Mouse (Mus musculus) lung, embryonic 15.5 days (tissue): ENCODE measurements around the gene Cox7a2l. TPM values are rescaled to one million over a fixed set of nuclear protein-coding genes. Genes with fewer than 3 reads are reported as not detected.

Experiments used
- ATAC-seq: fragments of 200-750 bp; cut with Nextera tagmentation; 2 replicates; pipeline ENCODE4 v1.8.0; 2017; ENCODE audit warnings: moderate number of reproducible peaks, borderline replicate concordance; ENCODE audit not compliant: low FRiP score, low TSS enrichment; ENCODE audit errors: extremely low read depth
- H3K27ac ChIP-seq: fragments of 300-500 bp; sonication (generic); 2 replicates; pipeline ENCODE4 v1.5.1; 2015; ENCODE audit warnings: moderate library complexity, mild to moderate bottlenecking, inconsistent platforms
- H3K27me3 ChIP-seq: fragments of 300-500 bp; sonication (generic); 2 replicates; pipeline ENCODE4 v1.6.1; 2015; ENCODE audit warnings: inconsistent platforms
- H3K36me3 ChIP-seq: fragments of 300-500 bp; sonication (generic); 2 replicates; pipeline ENCODE4 v1.6.1; 2015; ENCODE audit warnings: inconsistent platforms
- H3K4me1 ChIP-seq: fragments of 300-500 bp; sonication (generic); 2 replicates; pipeline ENCODE4 v1.6.1; 2015; ENCODE audit warnings: inconsistent platforms
- H3K4me2 ChIP-seq: fragments of 300-500 bp; sonication (generic); 2 replicates; pipeline ENCODE4 v1.6.1; 2015; ENCODE audit warnings: inconsistent platforms, mild to moderate bottlenecking, moderate library complexity
- H3K4me3 ChIP-seq: fragments of 300-500 bp; sonication (generic); 2 replicates; pipeline ENCODE4 v1.5.1; 2015; ENCODE audit warnings: mild to moderate bottlenecking, inconsistent platforms
- H3K9ac ChIP-seq: fragments of 300-500 bp; sonication (generic); 2 replicates; pipeline ENCODE4 v1.6.1; 2015; ENCODE audit warnings: inconsistent platforms
- H3K9me3 ChIP-seq: fragments of 300-500 bp; sonication (generic); 2 replicates; pipeline ENCODE4 v1.6.1; 2016; ENCODE audit warnings: inconsistent platforms
- WGBS: fragments of 180-500 bp; shearing (Covaris S2); methylation state at CpG from one replicate; pipeline ENCODE4 v1.1.7; 2015; 5-methylcytosine and 5-hydroxymethylcytosine counted together
- polyA plus RNA-seq: library from polyadenylated mRNA; unstranded; fragments of >200 nt; fragmentation: Nextera tagmentation; extraction: Ambion mirVana; gene quantifications from 2 replicates; pipeline ENCODE4 v1.2.1, GENCODE M21; 2015

Gene Cox7a2l
- polyA plus RNA-seq, 1 experiment from 2014 or later, result 172 TPM

GRCm38 (mm10) chr17:83525596-83525995, 8.5 kb upstream of the Cox7a2l start:
- no peaks in the 10 kb centered on the region for H3K9me3 ChIP-seq
- peak overlapping the region; percentile 43; the same call in 1 of the 2 replicates for H3K27ac ChIP-seq
- H3K4me1 ChIP-seq, result peaks cover 33% of the 10 kb centered on the region
- no peak overlapping the region for H3K4me2 ChIP-seq
- H3K9ac ChIP-seq, result no peak overlapping the region
- H3K27me3 ChIP-seq, result no peaks in the 10 kb centered on the region
- H3K36me3 ChIP-seq, result no peaks in the 10 kb centered on the region
- no peak for ATAC-seq
- H3K4me3 ChIP-seq, result no peak overlapping the region
- 12% methylated on average over 8 of the region's 8 CpGs for WGBS

GRCm38 (mm10) chr17:83524753-83525152, 7.6 kb upstream of the Cox7a2l start:
- H3K4me3 ChIP-seq, result no peak overlapping the region
- H3K9ac ChIP-seq, result no peak overlapping the region
- ATAC-seq, result no peak
- H3K9me3 ChIP-seq, result no peaks in the 10 kb centered on the region
- H3K27ac ChIP-seq, result no peak overlapping the region
- peaks cover 33% of the 10 kb centered on the region for H3K4me1 ChIP-seq
- WGBS, result 50% methylated on average over 7 of the region's 7 CpGs
- H3K36me3 ChIP-seq, result no peaks in the 10 kb centered on the region
- no peaks in the 10 kb centered on the region for H3K27me3 ChIP-seq
- H3K4me2 ChIP-seq, result no peak overlapping the region

GRCm38 (mm10) chr17:83522590-83523379, 5.7 kb upstream of the Cox7a2l start:
- Histone ChIP-seq H3K4me3 (no peak overlapping the region), H3K9ac (no peak overlapping the region), H3K27ac (no peak overlapping the region), H3K27me3 (no peaks in the 10 kb centered on the region), H3K36me3 (no peaks in the 10 kb centered on the region), H3K4me2 (no peak overlapping the region), H3K4me1 (peaks cover 25% of the 10 kb centered on the region), H3K9me3 (no peaks in the 10 kb centered on the region)
- 70% methylated on average over 7 of the region's 7 CpGs for WGBS
- no peak for ATAC-seq

- no peak overlapping the region for H3K4me2 ChIP-seq
- no peaks in the 10 kb centered on the region for H3K9me3 ChIP-seq
- H3K9ac ChIP-seq, result no peak overlapping the region
- no peaks in the 10 kb centered on the region for H3K27me3 ChIP-seq
- peaks cover 16% of the 10 kb centered on the region for H3K4me1 ChIP-seq
- WGBS, result 84% methylated on average over 4 of the region's 4 CpGs
- H3K4me3 ChIP-seq, result no peak overlapping the region
- no peaks in the 10 kb centered on the region for H3K36me3 ChIP-seq
- H3K27ac ChIP-seq, result no peak overlapping the region
- ATAC-seq, result no peak
These were observed 4.8 kb upstream of the Cox7a2l start for GRCm38 (mm10) chr17:83521881-83522280.

- H3K4me1 ChIP-seq, result peaks cover 16% of the 10 kb centered on the region
- H3K4me3 ChIP-seq, result peak overlapping the region; percentile 73
- H3K9ac ChIP-seq, result peak overlapping the region; percentile 89
- ATAC-seq, result peak; percentile 98
- H3K9me3 ChIP-seq, result no peaks in the 10 kb centered on the region
- no peaks in the 10 kb centered on the region for H3K36me3 ChIP-seq
- H3K4me2 ChIP-seq, result peak overlapping the region; percentile 64
- no peaks in the 10 kb centered on the region for H3K27me3 ChIP-seq
- peak overlapping the region; percentile 62 for H3K27ac ChIP-seq
- under 1% methylated on average over 33 of the region's 33 CpGs for WGBS
These were observed 2.9 kb downstream of the Cox7a2l start for GRCm38 (mm10) chr17:83514213-83514701.

GRCm38 (mm10) chr17:83513655-83514212, 3.4 kb downstream of the Cox7a2l start:
- Histone ChIP-seq H3K4me3 (peak overlapping the region; percentile 73), H3K27ac (peak overlapping the region; percentile 62; the same call in 1 of the 2 replicates), H3K9ac (peak overlapping the region; percentile 89), H3K36me3 (no peaks in the 10 kb centered on the region), H3K4me1 (peaks cover 16% of the 10 kb centered on the region), H3K27me3 (no peaks in the 10 kb centered on the region), H3K4me2 (peak overlapping the region; percentile 64), H3K9me3 (no peaks in the 10 kb centered on the region)
- under 1% methylated on average over 24 of the region's 24 CpGs for WGBS
- ATAC-seq, result peak; percentile 52

- Histone ChIP-seq H3K27ac (no peak overlapping the region), H3K9ac (no peak overlapping the region), H3K4me3 (no peak overlapping the region), H3K4me1 (peaks cover 16% of the 10 kb centered on the region), H3K27me3 (no peaks in the 10 kb centered on the region), H3K4me2 (0 out of 2 replicates have a peak overlapping the region, but pooled peaks have one; percentile 64), H3K9me3 (no peaks in the 10 kb centered on the region), H3K36me3 (no peaks in the 10 kb centered on the region)
- WGBS, result 82% methylated on average over 3 of the region's 3 CpGs
- no peak for ATAC-seq
These were observed 5.0 kb downstream of the Cox7a2l start for GRCm38 (mm10) chr17:83512130-83512529.

- WGBS, result 67% methylated on average over 2 of the region's 2 CpGs
- Histone ChIP-seq H3K27ac (no peak overlapping the region), H3K9me3 (no peaks in the 10 kb centered on the region), H3K4me2 (no peak overlapping the region), H3K4me1 (no peaks in the 10 kb centered on the region), H3K9ac (no peak overlapping the region), H3K36me3 (peaks cover 31% of the 10 kb centered on the region), H3K27me3 (no peaks in the 10 kb centered on the region), H3K4me3 (no peak overlapping the region)
- no peak for ATAC-seq
These were observed 13.4 kb downstream of the Cox7a2l start for GRCm38 (mm10) chr17:83503693-83504092.

GRCm38 (mm10) chr17:83499692-83500091, 17.4 kb downstream of the Cox7a2l start:
- H3K27ac ChIP-seq, result no peak overlapping the region
- ATAC-seq, result no peak
- H3K36me3 ChIP-seq, result peaks cover 47% of the 10 kb centered on the region
- no peaks in the 10 kb centered on the region for H3K27me3 ChIP-seq
- H3K4me1 ChIP-seq, result no peaks in the 10 kb centered on the region
- no peak overlapping the region for H3K4me3 ChIP-seq
- H3K9ac ChIP-seq, result no peak overlapping the region
- no peaks in the 10 kb centered on the region for H3K9me3 ChIP-seq
- H3K4me2 ChIP-seq, result no peak overlapping the region
- 88% methylated on average over 4 of the region's 4 CpGs for WGBS

- no peak overlapping the region for H3K9ac ChIP-seq
- no peak for ATAC-seq
- H3K27me3 ChIP-seq, result no peaks in the 10 kb centered on the region
- H3K27ac ChIP-seq, result no peak overlapping the region
- H3K9me3 ChIP-seq, result no peaks in the 10 kb centered on the region
- peaks cover 47% of the 10 kb centered on the region for H3K36me3 ChIP-seq
- H3K4me1 ChIP-seq, result no peaks in the 10 kb centered on the region
- WGBS, result 90% methylated on average over 5 of the region's 5 CpGs
- no peak overlapping the region for H3K4me3 ChIP-seq
- H3K4me2 ChIP-seq, result no peak overlapping the region
These were observed 18.2 kb downstream of the Cox7a2l start for GRCm38 (mm10) chr17:83498889-83499288.

GRCm38 (mm10) chr17:83487762-83488161, 29.4 kb downstream of the Cox7a2l start:
- 64% methylated on average over 3 of the region's 3 CpGs for WGBS
- Histone ChIP-seq H3K4me3 (no peak overlapping the region), H3K27me3 (no peaks in the 10 kb centered on the region), H3K9ac (no peak overlapping the region), H3K4me1 (no peaks in the 10 kb centered on the region), H3K36me3 (no peaks in the 10 kb centered on the region), H3K4me2 (no peak overlapping the region), H3K27ac (no peak overlapping the region), H3K9me3 (no peaks in the 10 kb centered on the region)
- no peak for ATAC-seq

- Histone ChIP-seq H3K4me1 (no peaks in the 10 kb centered on the region), H3K36me3 (peaks cover 19% of the 10 kb centered on the region; the same call in 1 of the 2 replicates), H3K9me3 (no peaks in the 10 kb centered on the region), H3K27me3 (no peaks in the 10 kb centered on the region), H3K4me2 (no peak overlapping the region), H3K27ac (no peak overlapping the region), H3K4me3 (no peak overlapping the region), H3K9ac (no peak overlapping the region)
- WGBS, result 77% methylated on average over 2 of the region's 2 CpGs
- ATAC-seq, result no peak
These were observed 33.3 kb downstream of the Cox7a2l start for GRCm38 (mm10) chr17:83483784-83484183.
